Mouse (Mus musculus) urinary bladder, postnatal 10 days (tissue): ENCODE results near the gene Exoc8.

Source experiments
- DNase-seq: peaks from one replicate; pipeline ENCODE4 v3.0.0; 2022; ENCODE audit warnings: low spot score

The Exoc8 gene

GRCm38 (mm10) chr8:124845131-124845530 lies 52.4 kb downstream of the Exoc8 start:
- no peak for DNase-seq
